Mouse (Mus musculus) MEL (cell line): Measurements from ENCODE around the gene Alg12.

ENCODE experiments used
- BHLHE40 ChIP-seq: IDR thresholded peaks from 2 replicates; pipeline ENCODE4 v1.6.1; 2012; ENCODE audit warnings: low read depth, mild to moderate bottlenecking, inconsistent platforms, low read length, improper control_type of control experiment, borderline replicate concordance
- CHD1 ChIP-seq: IDR thresholded peaks from 2 replicates; pipeline ENCODE4 v1.6.1; 2012; ENCODE audit warnings: low read depth, mild to moderate bottlenecking, inconsistent platforms, low read length, improper control_type of control experiment
- CTCF ChIP-seq, 3 experiments: IDR thresholded peaks in 2 of 3; conservative IDR thresholded peaks in 1 of 3; 2 replicates each; pipeline ENCODE4 v1.5.1; 2011 to 2012; ENCODE audit warnings: low read length in 3 of 3, low read depth in 2 of 3, mild to moderate bottlenecking in 2 of 3, improper control_type of control experiment in 1 of 3, inconsistent platforms in 1 of 3, mixed read lengths in 1 of 3, moderate library complexity in 1 of 3; ENCODE audit not compliant: control insufficient read depth in 1 of 3, insufficient read depth in 1 of 3, poor library complexity in 1 of 3, severe bottlenecking in 1 of 3
- EP300 ChIP-seq, 2 experiments: IDR thresholded peaks; 2 replicates each; pipeline ENCODE4 v1.6.1; 2011; ENCODE audit warnings: improper control_type of control experiment in 2 of 2, low read length in 2 of 2, low read depth in 1 of 2, mild to moderate bottlenecking in 1 of 2
- MAX ChIP-seq: IDR thresholded peaks from 2 replicates; pipeline ENCODE4 v1.6.1; 2011; ENCODE audit warnings: low read length, improper control_type of control experiment
- POLR2A ChIP-seq, 2 experiments: IDR thresholded peaks; 2 replicates each; pipeline ENCODE4 v1.6.1; 2011 to 2012; ENCODE audit warnings: low read length in 2 of 2, mild to moderate bottlenecking in 2 of 2, control low read depth in 1 of 2, improper control_type of control experiment in 1 of 2, low read depth in 1 of 2, moderate library complexity in 1 of 2; ENCODE audit not compliant: control insufficient read depth in 1 of 2, insufficient read depth in 1 of 2, poor library complexity in 1 of 2
- TAL1 ChIP-seq: IDR thresholded peaks from 2 replicates; pipeline ENCODE4 v1.6.1; 2012; ENCODE audit warnings: mild to moderate bottlenecking, inconsistent platforms, low read length, moderate library complexity, mixed read lengths
- USF1 ChIP-seq: IDR thresholded peaks from 2 replicates; pipeline ENCODE4 v1.6.1; 2014; ENCODE audit warnings: low read depth, mild to moderate bottlenecking, inconsistent platforms, low read length, improper control_type of control experiment, moderate library complexity
- ZMIZ1 ChIP-seq: IDR thresholded peaks from 2 replicates; pipeline ENCODE4 v1.6.1; 2012; ENCODE audit warnings: low read depth, mild to moderate bottlenecking, inconsistent platforms, low read length, improper control_type of control experiment, moderate library complexity

DNA sequence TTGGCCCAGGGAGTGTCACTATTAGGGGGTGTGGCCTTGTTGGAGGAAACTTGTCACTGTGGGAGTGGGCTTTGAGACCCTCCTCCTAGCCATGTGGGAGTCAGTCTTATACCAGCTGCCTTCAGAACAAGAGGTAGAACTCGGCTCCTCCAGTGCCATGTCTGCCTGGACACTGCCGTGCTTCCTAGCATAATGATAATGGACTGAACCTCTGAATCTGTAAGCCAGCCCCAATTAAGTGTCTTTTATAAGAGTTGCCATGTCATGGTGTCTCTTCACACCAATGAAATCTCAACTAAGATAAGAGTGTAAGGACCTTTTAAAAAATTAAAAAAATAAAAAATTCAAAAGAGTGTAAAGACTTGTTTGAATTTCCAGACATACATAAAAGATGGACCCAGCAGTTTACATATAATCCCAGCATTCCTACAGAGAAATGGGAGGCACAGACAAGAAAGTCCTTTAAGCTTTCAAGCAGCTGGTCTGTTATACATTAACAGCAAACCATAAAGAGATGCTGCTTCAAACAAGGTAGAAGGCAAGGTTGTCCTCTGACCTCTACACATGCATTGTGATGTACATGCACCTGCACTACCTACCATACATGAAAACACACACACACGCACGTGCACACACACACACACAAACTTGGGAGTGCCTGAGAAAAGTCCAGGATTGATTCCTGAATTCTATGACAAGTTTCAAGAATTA, 26.8 kb downstream of the Alg12 start:
- no peak for TF ChIP-seq POLR2A (IDR thresholded peaks at IDR 0.05; ENCODE audit: control insufficient read depth in 1 of 2, insufficient read depth in 1 of 2, low read depth in 1 of 2, low read length in 2 of 2, poor library complexity in 1 of 2)
- TF ChIP-seq EP300 (IDR thresholded peaks at IDR 0.05; ENCODE audit: low read depth in 1 of 2, low read length in 2 of 2), result no peak
- no peak for TF ChIP-seq CTCF (IDR thresholded peaks at IDR 0.05 in 2 of 3, conservative IDR thresholded peaks at IDR 0.05 in 1 of 3; ENCODE audit: control insufficient read depth in 1 of 3, insufficient read depth in 1 of 3, low read depth in 2 of 3, low read length in 3 of 3, poor library complexity in 1 of 3, severe bottlenecking in 1 of 3)
- no peak for TF ChIP-seq CHD1
- no peak for TF ChIP-seq MAX
- no peak for TF ChIP-seq USF1
- no peak for TF ChIP-seq ZMIZ1
- no peak for TF ChIP-seq TAL1
- no peak for TF ChIP-seq BHLHE40
